Mouse (Mus musculus) CH12.LX (cell line): ENCODE results near the gene Sphk2.

Experiments
- JUND ChIP-seq: conservative IDR thresholded peaks from 2 replicates; pipeline ENCODE4 v1.6.1; 2011; ENCODE audit warnings: low read depth, low read length, improper control_type of control experiment
- MAFK ChIP-seq: IDR thresholded peaks from 2 replicates; pipeline ENCODE4 v1.6.1; 2011; ENCODE audit warnings: low read length, improper control_type of control experiment; ENCODE audit not compliant: insufficient replicate concordance

- TF ChIP-seq JUND = no peak
- no peak for TF ChIP-seq MAFK
Measured at GRCm38 (mm10) chr7:45686841-45687240, 31.0 kb downstream of the Sphk2 start.
